Mouse (Mus musculus): Measurements from ENCODE around the gene Mapk6. TPM values are rescaled to one million over a fixed set of nuclear protein-coding genes. Genes with fewer than 3 reads are reported as not detected.
A peak's percentile ranks its signal among the peaks of the same experiment; 100 is the strongest.

Gene Mapk6
- polyA plus RNA-seq, 1 experiment from 2014 or later = 41.6 TPM

- Histone ChIP-seq H3K36me3 (ENCODE audit: control insufficient read depth, insufficient read depth) (no peaks in the 10 kb centered on the region), H3K4me3 (ENCODE audit: low read length) (no peak overlapping the region), H3K27me3 (ENCODE audit: control insufficient read depth, insufficient read depth, low read length) (no peaks in the 10 kb centered on the region), H3K9me3 (replicated peaks; ENCODE audit: control insufficient read depth, low read length) (no peaks in the 10 kb centered on the region), H3K27ac (ENCODE audit: low read length) (no peak overlapping the region; the same call in 1 of the 2 replicates), H3K9ac (ENCODE audit: low read length) (no peak overlapping the region; the same call in 1 of the 2 replicates), H3K4me2 (ENCODE audit: low read depth, low read length) (peak overlapping the region; percentile 97; the same call in 1 of the 2 replicates), H3K4me1 (ENCODE audit: control insufficient read depth, insufficient read depth, low read length) (peaks cover 31% of the 10 kb centered on the region)
- WGBS = 76% methylated on average over 6 of the region's 6 CpGs
- ATAC-seq (replicated peaks; ENCODE audit: extremely low read depth, insufficient read depth, low FRiP score) = no peak
Measured at GRCm38 (mm10) chr9:75410868-75411487, 1.2 kb upstream of the Mapk6 start.

GRCm38 (mm10) chr9:75409031-75409851, 564 bp downstream of the Mapk6 start:
- ATAC-seq (replicated peaks; ENCODE audit: extremely low read depth, insufficient read depth, low FRiP score) = peak; percentile 71
- Histone ChIP-seq H3K9ac (ENCODE audit: low read length) (peak overlapping the region; percentile 89), H3K36me3 (ENCODE audit: control insufficient read depth, insufficient read depth) (no peaks in the 10 kb centered on the region), H3K4me1 (ENCODE audit: control insufficient read depth, insufficient read depth, low read length) (peaks cover 38% of the 10 kb centered on the region), H3K27me3 (ENCODE audit: control insufficient read depth, insufficient read depth, low read length) (no peaks in the 10 kb centered on the region), H3K9me3 (replicated peaks; ENCODE audit: control insufficient read depth, low read length) (no peaks in the 10 kb centered on the region), H3K4me3 (ENCODE audit: low read length) (peak overlapping the region; percentile 65), H3K27ac (ENCODE audit: low read length) (peak overlapping the region; percentile 99), H3K4me2 (ENCODE audit: low read depth, low read length) (peak overlapping the region; percentile 97)
- WGBS = under 1% methylated on average over 70 of the region's 90 CpGs

GRCm38 (mm10) chr9:75408204-75408826, 1.5 kb downstream of the Mapk6 start:
- Histone ChIP-seq H3K27me3 (ENCODE audit: control insufficient read depth, insufficient read depth, low read length) (no peaks in the 10 kb centered on the region), H3K36me3 (ENCODE audit: control insufficient read depth, insufficient read depth) (no peaks in the 10 kb centered on the region), H3K4me3 (ENCODE audit: low read length) (peak overlapping the region; percentile 65), H3K4me1 (ENCODE audit: control insufficient read depth, insufficient read depth, low read length) (peaks cover 33% of the 10 kb centered on the region), H3K27ac (ENCODE audit: low read length) (peak overlapping the region; percentile 99), H3K9me3 (replicated peaks; ENCODE audit: control insufficient read depth, low read length) (no peaks in the 10 kb centered on the region), H3K9ac (ENCODE audit: low read length) (peak overlapping the region; percentile 89), H3K4me2 (ENCODE audit: low read depth, low read length) (peak overlapping the region; percentile 97)
- ATAC-seq (replicated peaks; ENCODE audit: extremely low read depth, insufficient read depth, low FRiP score) = no peak
- 7% methylated on average over 11 of the region's 11 CpGs for WGBS

- Histone ChIP-seq H3K27me3 (ENCODE audit: control insufficient read depth, insufficient read depth, low read length) (no peaks in the 10 kb centered on the region), H3K4me2 (ENCODE audit: low read depth, low read length) (peak overlapping the region; percentile 97), H3K9ac (ENCODE audit: low read length) (peak overlapping the region; percentile 60), H3K9me3 (replicated peaks; ENCODE audit: control insufficient read depth, low read length) (no peaks in the 10 kb centered on the region), H3K36me3 (ENCODE audit: control insufficient read depth, insufficient read depth) (no peaks in the 10 kb centered on the region), H3K4me1 (ENCODE audit: control insufficient read depth, insufficient read depth, low read length) (peaks cover 33% of the 10 kb centered on the region), H3K4me3 (ENCODE audit: low read length) (peak overlapping the region; percentile 45), H3K27ac (ENCODE audit: low read length) (peak overlapping the region; percentile 43; the same call in 1 of the 2 replicates)
- ATAC-seq (replicated peaks; ENCODE audit: extremely low read depth, insufficient read depth, low FRiP score) = no peak
- 11% methylated on average over 10 of the region's 10 CpGs for WGBS
Measured at GRCm38 (mm10) chr9:75407803-75408202, 2.0 kb downstream of the Mapk6 start.

GRCm38 (mm10) chr9:75406121-75406520, 3.7 kb downstream of the Mapk6 start:
- H3K9me3 ChIP-seq (replicated peaks; ENCODE audit: control insufficient read depth, low read length) = no peaks in the 10 kb centered on the region
- 58% methylated on average over 2 of the region's 2 CpGs for WGBS
- no peak overlapping the region for H3K4me2 ChIP-seq (ENCODE audit: low read depth, low read length)
- no peak overlapping the region for H3K4me3 ChIP-seq (ENCODE audit: low read length)
- no peak overlapping the region for H3K27ac ChIP-seq (ENCODE audit: low read length)
- no peak for ATAC-seq (replicated peaks; ENCODE audit: extremely low read depth, insufficient read depth, low FRiP score)
- no peaks in the 10 kb centered on the region for H3K27me3 ChIP-seq (ENCODE audit: control insufficient read depth, insufficient read depth, low read length)
- H3K9ac ChIP-seq (ENCODE audit: low read length) = no peak overlapping the region
- H3K4me1 ChIP-seq (ENCODE audit: control insufficient read depth, insufficient read depth, low read length) = peaks cover 46% of the 10 kb centered on the region
- no peaks in the 10 kb centered on the region for H3K36me3 ChIP-seq (ENCODE audit: control insufficient read depth, insufficient read depth)

- H3K4me3 ChIP-seq (ENCODE audit: low read length) = no peak overlapping the region
- no peaks in the 10 kb centered on the region for H3K36me3 ChIP-seq (ENCODE audit: control insufficient read depth, insufficient read depth)
- ATAC-seq (replicated peaks; ENCODE audit: extremely low read depth, insufficient read depth, low FRiP score) = no peak
- H3K4me2 ChIP-seq (ENCODE audit: low read depth, low read length) = no peak overlapping the region
- 55% methylated on average over 3 of the region's 3 CpGs for WGBS
- no peaks in the 10 kb centered on the region for H3K27me3 ChIP-seq (ENCODE audit: control insufficient read depth, insufficient read depth, low read length)
- H3K4me1 ChIP-seq (ENCODE audit: control insufficient read depth, insufficient read depth, low read length) = peaks cover 49% of the 10 kb centered on the region
- H3K9ac ChIP-seq (ENCODE audit: low read length) = no peak overlapping the region
- H3K27ac ChIP-seq (ENCODE audit: low read length) = no peak overlapping the region
- H3K9me3 ChIP-seq (replicated peaks; ENCODE audit: control insufficient read depth, low read length) = no peaks in the 10 kb centered on the region
Measured at GRCm38 (mm10) chr9:75403520-75403919, 6.3 kb downstream of the Mapk6 start.

GRCm38 (mm10) chr9:75401593-75402504, 8.0 kb downstream of the Mapk6 start:
- Histone ChIP-seq H3K9ac (ENCODE audit: low read length) (peak overlapping the region; percentile 51), H3K4me3 (ENCODE audit: low read length) (no peak overlapping the region), H3K4me1 (ENCODE audit: control insufficient read depth, insufficient read depth, low read length) (peaks cover 42% of the 10 kb centered on the region), H3K4me2 (ENCODE audit: low read depth, low read length) (peak overlapping the region; percentile 36), H3K27me3 (ENCODE audit: control insufficient read depth, insufficient read depth, low read length) (no peaks in the 10 kb centered on the region), H3K9me3 (replicated peaks; ENCODE audit: control insufficient read depth, low read length) (no peaks in the 10 kb centered on the region), H3K27ac (ENCODE audit: low read length) (peak overlapping the region; percentile 25), H3K36me3 (ENCODE audit: control insufficient read depth, insufficient read depth) (peaks cover 10% of the 10 kb centered on the region; the same call in 1 of the 2 replicates)
- WGBS = 34% methylated on average over 20 of the region's 20 CpGs
- no peak; the same call in 1 of the 2 replicates for ATAC-seq (replicated peaks; ENCODE audit: extremely low read depth, insufficient read depth, low FRiP score)

- Histone ChIP-seq H3K4me1 (ENCODE audit: control insufficient read depth, insufficient read depth, low read length) (peaks cover 32% of the 10 kb centered on the region), H3K27me3 (ENCODE audit: control insufficient read depth, insufficient read depth, low read length) (no peaks in the 10 kb centered on the region), H3K9me3 (replicated peaks; ENCODE audit: control insufficient read depth, low read length) (no peaks in the 10 kb centered on the region), H3K9ac (ENCODE audit: low read length) (no peak overlapping the region), H3K27ac (ENCODE audit: low read length) (peak overlapping the region; percentile 47), H3K4me3 (ENCODE audit: low read length) (no peak overlapping the region), H3K4me2 (ENCODE audit: low read depth, low read length) (0 out of 2 replicates have a peak overlapping the region, but pooled peaks have one; percentile 6), H3K36me3 (ENCODE audit: control insufficient read depth, insufficient read depth) (peaks cover 17% of the 10 kb centered on the region)
- ATAC-seq (replicated peaks; ENCODE audit: extremely low read depth, insufficient read depth, low FRiP score) = peak; percentile 58; the same call in 1 of the 2 replicates
- WGBS = 23% methylated on average over 5 of the region's 5 CpGs
Measured at GRCm38 (mm10) chr9:75400639-75401038, 9.2 kb downstream of the Mapk6 start.

Data from heart, embryonic 16.5 days (tissue).